Mouse (Mus musculus): Measurements from ENCODE around the gene Ift140. TPM values are rescaled to one million over a fixed set of nuclear protein-coding genes. Genes with fewer than 3 reads are reported as not detected.

Gene Ift140
- polyA plus RNA-seq (2015; fragmentation: Nextera tagmentation; extraction: Ambion mirVana) = 26.6 and 28.4 TPM in 2 replicates

DNA sequence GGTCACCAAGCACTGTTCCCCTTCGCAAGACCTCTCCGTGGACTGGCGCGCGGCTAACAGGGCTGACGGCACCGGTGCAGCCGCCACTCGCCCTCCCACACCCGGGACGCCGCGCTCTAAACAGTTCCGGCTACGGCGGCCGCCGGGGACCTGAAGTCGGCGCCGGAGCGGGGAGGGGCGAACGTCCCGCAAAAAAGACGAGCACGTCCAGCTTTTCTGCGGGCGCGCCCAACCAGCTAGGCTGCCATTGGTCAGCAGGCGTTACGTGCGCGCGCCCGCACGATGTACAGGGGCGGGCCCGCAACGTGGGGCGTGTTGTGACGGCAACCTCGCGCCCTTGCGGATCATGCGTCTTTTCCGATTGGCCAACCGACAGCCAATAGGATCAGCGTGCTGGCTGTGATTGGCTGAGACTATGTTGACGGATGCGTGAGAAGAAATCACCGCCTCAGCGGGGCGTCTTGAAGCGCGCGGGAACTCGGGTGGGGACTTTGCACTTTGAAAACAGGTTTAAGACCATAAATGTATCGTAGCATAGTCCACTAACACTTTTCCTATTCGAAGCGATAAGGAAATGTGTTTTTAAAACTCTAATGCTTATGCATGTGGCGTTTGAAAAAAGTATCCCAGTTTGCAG, at the start of gene Ift140, which contains the start of gene Cramp1l:
TSS of gene Ift140 (plus strand) at position 431 of the 637 bp plus-strand sequence.
TSS of gene Cramp1l (minus strand) at position 134 of the 637 bp plus-strand sequence.
- Histone ChIP-seq H3K4me2 (ENCODE audit: low read length) (peak within 1 kb of the TSS; percentile 97), H3K4me3 (replicated peaks; ENCODE audit: low read length) (peak within 1 kb of the TSS; percentile 100), H3K9me3 (ENCODE audit: control insufficient read depth, low read length) (no peaks in the 10 kb centered on the region), H3K27ac (ENCODE audit: low read length) (peak within 1 kb of the TSS; percentile 84), H3K36me3 (ENCODE audit: control insufficient read depth, insufficient read depth) (peaks cover 11% of the 10 kb centered on the region), H3K27me3 (replicated peaks; ENCODE audit: control insufficient read depth, insufficient read depth, low read length) (no peaks in the 10 kb centered on the region), H3K9ac (replicated peaks; ENCODE audit: low read depth, low read length) (peak within 1 kb of the TSS; percentile 92), H3K4me1 (replicated peaks; ENCODE audit: control insufficient read depth, insufficient read depth, low read length) (peaks cover 21% of the 10 kb centered on the region)
- WGBS = 0% methylated on average over 62 of the region's 62 CpGs
- peak; percentile 99 for ATAC-seq

DNA sequence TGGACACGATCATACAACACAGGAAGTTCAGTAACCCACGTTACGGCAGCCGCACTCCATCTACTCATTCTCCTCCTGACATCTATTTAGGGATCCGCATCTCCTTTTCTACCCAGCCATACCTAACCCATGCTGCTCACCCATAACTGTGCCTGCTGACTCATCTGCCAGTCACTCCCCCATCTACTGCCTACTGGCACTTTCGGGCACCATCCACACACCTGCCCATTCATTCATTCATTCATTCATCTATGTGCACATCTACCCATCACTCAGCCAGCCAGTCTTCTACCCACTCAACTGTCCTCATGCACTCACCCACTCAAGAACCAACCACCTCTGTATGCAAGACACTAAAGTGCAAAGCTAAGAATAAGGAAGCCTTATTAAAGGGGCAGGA, 28.7 kb upstream of the Ift140 start:
- no peak overlapping the region for H3K4me3 ChIP-seq (replicated peaks; ENCODE audit: low read length)
- WGBS = 95% methylated on average over 6 of the region's 6 CpGs
- no peak for ATAC-seq
- no peaks in the 10 kb centered on the region for H3K27me3 ChIP-seq (replicated peaks; ENCODE audit: control insufficient read depth, insufficient read depth, low read length)
- H3K36me3 ChIP-seq (ENCODE audit: control insufficient read depth, insufficient read depth) = peaks cover 46% of the 10 kb centered on the region
- H3K9me3 ChIP-seq (ENCODE audit: control insufficient read depth, low read length) = no peaks in the 10 kb centered on the region
- H3K9ac ChIP-seq (replicated peaks; ENCODE audit: low read depth, low read length) = no peak overlapping the region
- no peaks in the 10 kb centered on the region for H3K4me1 ChIP-seq (replicated peaks; ENCODE audit: control insufficient read depth, insufficient read depth, low read length)
- H3K4me2 ChIP-seq (ENCODE audit: low read length) = no peak overlapping the region
- H3K27ac ChIP-seq (ENCODE audit: low read length) = no peak overlapping the region

DNA sequence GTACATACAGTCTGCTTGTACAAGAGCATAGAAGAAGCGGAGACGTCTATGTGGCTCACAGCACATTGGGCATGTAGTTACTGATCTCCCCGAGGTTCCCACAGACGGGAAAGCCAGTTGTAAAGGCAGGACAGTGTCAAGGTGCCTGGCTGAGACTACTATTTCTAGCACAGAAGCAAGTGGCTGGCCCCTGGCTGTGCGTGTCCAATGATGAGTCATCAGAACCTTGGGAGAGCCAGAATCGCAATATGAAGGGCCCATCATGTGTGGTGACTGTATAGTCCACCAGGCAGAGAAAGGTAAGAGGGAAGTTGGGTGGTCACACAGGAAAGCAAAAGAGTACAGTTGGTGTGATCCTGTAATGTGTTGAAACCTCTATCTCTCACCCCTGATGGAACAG, 21.2 kb upstream of the Ift140 start:
- H3K27ac ChIP-seq (ENCODE audit: low read length) = no peak overlapping the region
- WGBS = 96% methylated on average over 6 of the region's 6 CpGs
- no peak overlapping the region for H3K4me2 ChIP-seq (ENCODE audit: low read length)
- no peak overlapping the region for H3K9ac ChIP-seq (replicated peaks; ENCODE audit: low read depth, low read length)
- ATAC-seq = no peak
- no peaks in the 10 kb centered on the region for H3K9me3 ChIP-seq (ENCODE audit: control insufficient read depth, low read length)
- no peaks in the 10 kb centered on the region for H3K27me3 ChIP-seq (replicated peaks; ENCODE audit: control insufficient read depth, insufficient read depth, low read length)
- H3K4me1 ChIP-seq (replicated peaks; ENCODE audit: control insufficient read depth, insufficient read depth, low read length) = no peaks in the 10 kb centered on the region
- no peak overlapping the region for H3K4me3 ChIP-seq (replicated peaks; ENCODE audit: low read length)
- peaks cover 59% of the 10 kb centered on the region for H3K36me3 ChIP-seq (ENCODE audit: control insufficient read depth, insufficient read depth)

DNA sequence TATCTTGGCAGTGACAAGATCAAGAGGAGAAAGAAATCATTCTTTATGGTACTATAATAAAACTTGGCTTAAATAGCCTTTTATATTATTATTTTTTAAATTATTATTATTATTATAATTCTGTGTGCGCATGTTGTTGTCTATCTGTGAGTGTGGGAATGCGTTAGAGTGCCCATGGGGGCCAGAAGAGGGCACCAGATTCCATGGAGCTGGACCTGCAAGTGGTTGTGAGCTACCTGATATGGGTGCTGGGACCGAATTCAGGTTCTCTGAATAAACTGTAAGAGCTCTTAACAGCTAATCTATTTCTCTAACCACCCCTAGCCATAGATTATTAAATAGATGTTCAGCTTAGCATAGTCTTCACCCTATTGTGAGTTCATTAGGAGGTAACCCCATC, 10.8 kb upstream of the Ift140 start:
- Histone ChIP-seq H3K27ac (ENCODE audit: low read length) (no peak overlapping the region), H3K9me3 (ENCODE audit: control insufficient read depth, low read length) (no peaks in the 10 kb centered on the region), H3K27me3 (replicated peaks; ENCODE audit: control insufficient read depth, insufficient read depth, low read length) (no peaks in the 10 kb centered on the region), H3K9ac (replicated peaks; ENCODE audit: low read depth, low read length) (no peak overlapping the region), H3K36me3 (ENCODE audit: control insufficient read depth, insufficient read depth) (peaks cover 18% of the 10 kb centered on the region), H3K4me2 (ENCODE audit: low read length) (no peak overlapping the region), H3K4me3 (replicated peaks; ENCODE audit: low read length) (no peak overlapping the region), H3K4me1 (replicated peaks; ENCODE audit: control insufficient read depth, insufficient read depth, low read length) (no peaks in the 10 kb centered on the region)
- 100% methylated on average over 3 of the region's 3 CpGs for WGBS
- no peak for ATAC-seq

GRCm38 (mm10) chr17:25007480-25007879, 8.4 kb upstream of the Ift140 start:
- no peaks in the 10 kb centered on the region; the same call in 1 of the 2 replicates for H3K4me1 ChIP-seq (replicated peaks; ENCODE audit: control insufficient read depth, insufficient read depth, low read length)
- no peak overlapping the region for H3K27ac ChIP-seq (ENCODE audit: low read length)
- no peak overlapping the region for H3K4me3 ChIP-seq (replicated peaks; ENCODE audit: low read length)
- H3K9me3 ChIP-seq (ENCODE audit: control insufficient read depth, low read length) = no peaks in the 10 kb centered on the region
- no peak overlapping the region for H3K9ac ChIP-seq (replicated peaks; ENCODE audit: low read depth, low read length)
- H3K4me2 ChIP-seq (ENCODE audit: low read length) = no peak overlapping the region
- no peak for ATAC-seq
- peaks cover 25% of the 10 kb centered on the region for H3K36me3 ChIP-seq (ENCODE audit: control insufficient read depth, insufficient read depth)
- H3K27me3 ChIP-seq (replicated peaks; ENCODE audit: control insufficient read depth, insufficient read depth, low read length) = no peaks in the 10 kb centered on the region

- H3K9ac ChIP-seq (replicated peaks; ENCODE audit: low read depth, low read length) = peak overlapping the region; percentile 92
- H3K4me3 ChIP-seq (replicated peaks; ENCODE audit: low read length) = peak overlapping the region; percentile 100
- peaks cover 15% of the 10 kb centered on the region for H3K36me3 ChIP-seq (ENCODE audit: control insufficient read depth, insufficient read depth)
- no peaks in the 10 kb centered on the region for H3K27me3 ChIP-seq (replicated peaks; ENCODE audit: control insufficient read depth, insufficient read depth, low read length)
- H3K4me2 ChIP-seq (ENCODE audit: low read length) = peak overlapping the region; percentile 96
- no peaks in the 10 kb centered on the region for H3K9me3 ChIP-seq (ENCODE audit: control insufficient read depth, low read length)
- WGBS = 0% methylated on average over 75 of the region's 81 CpGs
- H3K27ac ChIP-seq (ENCODE audit: low read length) = peak overlapping the region; percentile 37; the same call in 1 of the 2 replicates
- ATAC-seq = no peak
- peaks cover 21% of the 10 kb centered on the region for H3K4me1 ChIP-seq (replicated peaks; ENCODE audit: control insufficient read depth, insufficient read depth, low read length)
Observed at GRCm38 (mm10) chr17:25013606-25014501, 2.0 kb upstream of the Ift140 start.

GRCm38 (mm10) chr17:25014841-25015570, 879 bp upstream of the Ift140 start:
- Histone ChIP-seq H3K27ac (ENCODE audit: low read length) (peak overlapping the region; percentile 84), H3K9me3 (ENCODE audit: control insufficient read depth, low read length) (no peaks in the 10 kb centered on the region), H3K36me3 (ENCODE audit: control insufficient read depth, insufficient read depth) (peaks cover 11% of the 10 kb centered on the region), H3K4me1 (replicated peaks; ENCODE audit: control insufficient read depth, insufficient read depth, low read length) (peaks cover 21% of the 10 kb centered on the region), H3K4me3 (replicated peaks; ENCODE audit: low read length) (peak overlapping the region; percentile 100), H3K27me3 (replicated peaks; ENCODE audit: control insufficient read depth, insufficient read depth, low read length) (no peaks in the 10 kb centered on the region), H3K4me2 (ENCODE audit: low read length) (peak overlapping the region; percentile 96), H3K9ac (replicated peaks; ENCODE audit: low read depth, low read length) (peak overlapping the region; percentile 92)
- WGBS = under 1% methylated on average over 39 of the region's 39 CpGs
- ATAC-seq = no peak; the same call in 1 of the 2 replicates

DNA sequence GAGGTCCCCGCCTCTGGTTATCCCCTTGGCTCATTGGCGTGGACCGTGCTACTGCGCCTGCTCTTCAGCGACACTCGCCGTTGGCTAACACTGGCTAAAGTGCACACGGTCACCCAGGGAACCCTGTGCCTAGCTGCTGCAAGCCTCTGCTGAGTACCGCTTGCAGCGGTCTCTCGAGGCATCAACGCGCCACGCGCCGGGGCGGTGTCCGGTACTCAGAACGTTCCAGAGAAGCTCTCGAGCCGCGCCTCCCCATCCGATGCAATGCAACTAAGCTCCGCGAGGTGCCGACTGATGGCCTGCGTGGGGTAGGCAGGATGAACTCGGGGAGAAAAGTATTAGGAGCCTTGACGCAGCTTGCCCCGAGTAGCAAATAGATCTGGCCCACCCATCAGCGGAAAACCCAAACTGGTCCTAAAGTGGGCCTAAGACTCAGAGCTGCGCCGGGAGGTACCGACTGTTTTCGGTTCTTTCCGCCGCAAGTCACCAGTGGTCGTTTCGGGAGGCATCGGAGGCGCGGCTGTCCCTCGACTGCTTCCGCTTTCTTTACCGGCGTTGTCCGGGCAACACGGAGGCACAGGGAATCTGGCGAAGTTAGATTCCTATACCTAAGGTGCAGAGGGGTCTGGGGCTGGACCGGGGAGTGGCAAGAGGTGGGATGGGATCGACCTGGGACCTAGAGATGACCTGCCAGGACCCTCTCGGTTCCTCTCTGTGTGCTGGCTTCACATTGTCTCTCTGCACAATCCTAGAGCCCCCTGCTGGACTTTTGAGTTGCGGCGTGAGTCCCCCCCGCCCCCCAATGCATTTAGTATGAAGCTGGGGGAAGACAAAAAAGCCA, 627 bp downstream of the Ift140 start:
- H3K9me3 ChIP-seq (ENCODE audit: control insufficient read depth, low read length) = no peaks in the 10 kb centered on the region
- peaks cover 21% of the 10 kb centered on the region for H3K4me1 ChIP-seq (replicated peaks; ENCODE audit: control insufficient read depth, insufficient read depth, low read length)
- under 1% methylated on average over 55 of the region's 55 CpGs for WGBS
- peak overlapping the region; percentile 97 for H3K4me2 ChIP-seq (ENCODE audit: low read length)
- H3K4me3 ChIP-seq (replicated peaks; ENCODE audit: low read length) = peak overlapping the region; percentile 100
- peak; percentile 87 for ATAC-seq
- H3K9ac ChIP-seq (replicated peaks; ENCODE audit: low read depth, low read length) = peak overlapping the region; percentile 73
- peak overlapping the region; percentile 79 for H3K27ac ChIP-seq (ENCODE audit: low read length)
- H3K27me3 ChIP-seq (replicated peaks; ENCODE audit: control insufficient read depth, insufficient read depth, low read length) = no peaks in the 10 kb centered on the region
- H3K36me3 ChIP-seq (ENCODE audit: control insufficient read depth, insufficient read depth) = peaks cover 8% of the 10 kb centered on the region
